Mouse (Mus musculus) megakaryocyte, adult 5-6 weeks (primary cell): ENCODE measurements around the gene Tmtc3. TPM values are rescaled to one million over a fixed set of nuclear protein-coding genes. Genes with fewer than 3 reads are reported as not detected.
"Not testable (repeated sequence)": the region's sequence is repeated elsewhere in the genome, so short reads cannot be mapped to it uniquely, and the experiment has no call there.

ENCODE experiments used
- ATAC-seq: 2 replicates; pipeline ENCODE4 v1.8.0; 2016; ENCODE audit warnings: mild to moderate bottlenecking, inconsistent platforms; ENCODE audit not compliant: poor library complexity, severe bottlenecking
- total RNA-seq, 2 experiments: library from RNA; stranded (forward) in 1 of 2; stranded (reverse) in 1 of 2; fragments of 153-499, 151-499 nt in 1 of 2; fragments of 221-1000, 200-1000 nt in 1 of 2; gene quantifications; 2 replicates each; pipeline versions ENCODE4 v1.2.3 to v1.2.4; 2015 to 2017

The Tmtc3 gene
- 13.1 and 19.0 TPM in 2 replicates for total RNA-seq (2015)
- 5.3 and 6.7 TPM in 2 replicates for total RNA-seq (2017)

DNA sequence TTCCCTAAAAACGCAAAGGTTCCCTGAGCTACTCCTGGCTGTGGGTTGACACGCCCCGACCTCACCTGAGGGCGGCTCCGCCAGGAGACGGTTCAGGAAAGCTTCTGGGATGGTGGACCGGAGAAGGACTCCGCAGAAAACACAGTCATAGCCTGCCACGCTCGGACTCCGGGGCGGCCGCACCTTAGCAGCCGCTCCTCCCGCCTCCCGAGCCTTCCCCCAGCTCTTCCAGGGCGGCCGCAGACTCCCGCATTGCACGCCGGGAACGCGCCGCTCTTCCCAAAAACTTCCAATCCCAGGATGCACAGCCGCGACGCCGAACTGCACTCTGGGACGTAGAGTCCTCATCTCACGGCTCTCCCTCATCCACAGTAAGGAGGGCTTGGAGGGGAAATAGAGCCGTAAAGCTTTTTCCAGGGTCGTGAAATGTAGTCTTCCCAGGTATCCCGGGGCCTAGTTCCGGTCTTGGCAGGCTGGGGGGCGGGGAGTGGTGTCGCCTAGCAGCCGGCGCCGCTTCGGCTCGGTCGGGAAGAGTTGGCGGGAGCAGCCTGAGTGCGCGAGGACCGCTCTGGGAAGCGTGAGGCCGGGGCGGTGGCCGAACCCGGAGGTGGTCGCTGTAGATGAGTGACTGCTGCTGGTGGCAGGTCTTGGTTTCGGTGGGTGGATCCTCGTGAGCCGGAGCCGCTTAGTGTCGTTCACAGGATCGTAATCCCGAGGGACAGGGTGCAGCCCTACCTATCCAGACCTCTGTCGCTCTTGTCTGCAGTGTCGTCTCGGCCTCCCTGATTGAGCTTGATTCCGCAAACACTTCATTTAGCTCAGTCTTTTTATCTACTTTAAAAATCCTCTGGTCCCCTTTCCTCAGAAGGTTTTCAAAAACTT, at the start of gene Tmtc3, which contains the start of gene Cep290:
Tmtc3 (minus strand) TSS at position 254 of the 882 bp plus-strand sequence.
Cep290 (plus strand) TSS at position 462 of the 882 bp plus-strand sequence.
- ATAC-seq: peak; percentile 88

DNA sequence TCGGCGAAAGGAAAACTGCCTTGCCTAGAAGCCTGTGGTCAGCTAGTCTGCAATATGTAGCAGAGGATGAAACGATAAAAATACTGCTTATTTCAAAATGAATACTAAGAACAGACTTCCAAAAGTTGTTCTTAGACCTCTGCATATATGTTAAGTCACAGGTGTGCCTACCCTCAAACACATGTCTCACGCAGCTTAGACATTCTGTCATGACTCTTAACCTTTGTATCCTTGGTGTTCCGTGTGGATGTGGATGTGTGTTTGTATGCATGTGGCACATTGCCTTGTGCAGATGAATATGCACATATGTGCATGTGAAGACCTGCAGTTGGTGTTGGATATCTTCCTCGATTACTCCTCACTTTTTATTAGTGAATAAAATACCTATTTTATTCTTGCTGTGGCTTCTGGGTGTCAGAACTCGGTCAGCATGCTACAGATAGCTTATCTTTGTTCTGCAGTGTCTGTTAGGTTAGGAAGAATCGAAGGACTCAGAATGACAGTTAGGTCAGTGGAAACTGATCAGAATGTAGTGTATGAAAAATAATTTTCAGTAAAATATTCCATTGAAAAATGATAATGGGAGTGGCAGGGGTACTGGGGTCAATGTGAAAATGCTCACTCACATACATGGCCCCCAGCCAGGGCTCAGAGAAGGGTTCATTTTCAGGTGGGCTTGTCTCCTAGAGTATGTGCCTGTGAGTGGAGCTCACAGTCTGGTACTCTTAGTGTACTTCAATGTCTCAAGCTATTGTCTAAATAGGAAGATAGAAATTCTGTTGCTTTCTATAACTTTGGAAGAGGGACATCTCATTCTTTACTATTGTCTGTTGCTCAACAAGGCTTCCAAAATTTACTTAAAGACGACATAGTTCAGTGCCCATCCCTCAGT, 37.6 kb upstream of the Tmtc3 start:
- ATAC-seq: no peak

DNA sequence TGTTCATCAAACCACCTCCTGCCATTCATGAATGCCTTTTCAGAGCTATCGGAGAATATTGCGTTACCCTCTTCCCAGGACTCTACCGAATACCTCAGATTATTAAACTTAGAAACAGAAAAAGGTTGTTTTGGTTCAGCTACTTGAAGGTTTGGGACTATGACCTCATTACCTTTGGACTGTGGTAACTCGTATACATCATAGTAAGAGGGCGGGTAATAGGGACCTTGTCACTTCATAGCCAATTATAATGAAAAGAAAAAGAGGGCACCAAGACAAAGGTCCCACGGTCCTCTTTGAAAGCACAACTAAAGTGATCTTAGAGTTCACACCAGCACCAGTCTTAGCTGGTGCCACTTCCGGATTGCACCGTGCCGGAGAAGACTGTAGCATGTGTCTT, 35.2 kb upstream of the Tmtc3 start:
- ATAC-seq: no peak

DNA sequence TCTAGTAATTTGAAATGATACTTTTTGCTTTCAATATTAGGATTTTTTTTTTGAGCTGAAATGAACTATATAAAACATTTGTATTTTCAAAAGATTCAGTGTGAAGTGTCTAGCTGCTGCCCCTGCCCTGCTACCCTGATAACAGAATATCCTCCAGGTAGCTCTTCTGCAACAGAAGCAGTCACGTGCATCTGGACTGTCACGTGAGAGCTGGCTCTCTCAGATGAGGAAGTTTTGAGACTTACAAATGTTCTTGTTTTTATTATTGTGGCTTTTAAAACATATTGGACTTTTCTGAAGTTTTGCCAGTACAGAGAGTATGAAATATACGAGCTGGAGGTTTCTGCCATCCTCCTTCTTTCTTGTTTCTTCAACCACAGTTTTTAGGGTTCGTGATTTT, 34.5 kb upstream of the Tmtc3 start:
- no peak for ATAC-seq

DNA sequence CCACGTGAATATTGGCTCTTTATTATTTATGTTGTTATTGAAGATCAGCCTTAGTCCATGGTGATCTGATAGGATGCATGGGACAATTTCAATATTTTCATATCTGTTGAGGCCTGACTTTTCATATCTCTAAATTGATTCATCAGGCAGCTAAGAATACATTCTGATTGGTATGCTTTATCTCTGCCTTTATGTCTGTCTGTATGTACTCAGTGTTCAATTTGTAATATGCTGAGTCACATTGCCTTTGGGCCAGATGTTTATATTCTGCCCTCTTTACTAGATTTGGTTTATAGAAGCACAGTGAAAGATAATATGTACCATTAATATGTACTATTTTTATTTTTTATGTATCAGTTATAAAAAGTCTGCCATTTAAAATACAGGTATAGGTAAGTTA, 21.0 kb upstream of the Tmtc3 start:
- no peak for ATAC-seq

DNA sequence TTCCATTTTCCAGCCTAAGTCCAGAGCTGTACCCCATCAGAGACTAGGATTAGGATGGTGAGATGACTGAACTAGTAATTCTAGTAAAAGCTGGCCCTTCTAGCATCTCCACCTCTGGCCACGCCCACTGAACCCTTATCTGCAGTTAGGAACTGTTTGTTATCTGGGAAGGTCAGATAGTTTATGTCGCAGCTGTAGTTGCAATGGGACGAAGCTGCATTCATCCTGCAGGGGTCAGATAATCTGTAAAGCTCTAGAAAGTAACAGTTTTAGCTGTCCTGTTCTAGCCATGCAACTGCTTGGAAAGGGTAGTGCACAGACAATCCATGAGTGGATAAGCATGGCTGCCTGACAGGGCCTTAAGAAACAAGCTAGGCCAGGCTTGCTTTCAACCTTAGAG, 11.2 kb upstream of the Tmtc3 start:
- ATAC-seq: peak; percentile 36; the same call in 1 of the 2 replicates

DNA sequence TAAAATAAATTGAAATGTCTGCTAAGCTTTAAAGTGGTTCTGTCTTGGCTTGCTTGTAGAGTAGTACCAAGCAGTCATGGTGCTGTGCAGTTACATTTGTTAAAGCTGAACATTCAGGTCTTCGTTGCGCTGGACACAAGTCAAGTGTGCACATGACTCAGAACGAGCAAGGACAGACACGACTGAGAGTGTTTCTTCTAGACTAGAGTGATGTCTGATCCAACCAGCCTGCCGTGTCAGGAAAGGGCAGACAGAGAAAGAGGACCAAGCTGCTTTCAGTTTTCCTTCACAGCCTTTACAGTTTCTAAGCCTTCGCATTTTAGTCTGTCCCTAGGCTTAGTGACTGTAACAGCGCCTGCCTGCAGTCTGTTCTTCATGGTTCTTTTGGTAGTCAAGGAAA, 4.8 kb upstream of the Tmtc3 start:
- ATAC-seq: no peak

DNA sequence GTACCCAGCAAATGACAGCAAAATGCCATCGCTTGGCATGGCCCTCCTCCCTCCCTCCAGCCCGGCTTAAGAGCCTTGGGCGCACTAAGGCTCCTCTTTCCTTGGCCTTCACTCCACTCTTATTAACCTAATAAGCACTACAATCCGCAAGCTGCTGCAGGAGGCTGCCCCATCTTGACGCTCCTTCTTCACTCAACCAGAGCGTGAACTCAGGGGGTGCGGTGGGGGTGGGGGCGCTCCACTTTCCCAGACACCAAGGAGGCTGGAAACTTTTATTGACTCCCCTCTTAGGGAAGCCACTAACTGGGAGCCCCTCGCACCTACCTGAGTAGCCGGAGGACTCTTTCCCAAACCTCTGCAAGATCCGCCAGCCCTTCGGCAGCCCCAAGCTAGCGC, 451 bp downstream of the Tmtc3 start:
- peak; percentile 30 for ATAC-seq

DNA sequence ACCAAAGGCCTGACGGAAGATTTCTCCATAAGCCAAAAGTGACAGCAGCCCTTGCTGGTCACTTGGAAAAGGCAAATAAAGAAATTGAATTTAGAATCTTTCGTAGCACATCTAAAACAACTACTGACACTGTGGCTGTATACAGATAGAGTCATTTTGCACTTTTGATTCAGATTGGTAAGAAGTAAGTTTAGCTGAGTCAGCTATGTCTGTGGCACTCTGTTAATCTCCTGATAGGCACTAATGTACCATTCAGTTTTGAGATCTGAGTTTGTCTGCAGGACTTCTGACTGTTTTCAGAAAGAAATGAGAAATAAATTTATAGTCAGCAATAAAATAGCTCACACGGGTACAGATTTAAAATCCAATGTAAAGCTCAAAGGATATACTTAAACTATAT, 7.6 kb downstream of the Tmtc3 start:
- no peak for ATAC-seq

DNA sequence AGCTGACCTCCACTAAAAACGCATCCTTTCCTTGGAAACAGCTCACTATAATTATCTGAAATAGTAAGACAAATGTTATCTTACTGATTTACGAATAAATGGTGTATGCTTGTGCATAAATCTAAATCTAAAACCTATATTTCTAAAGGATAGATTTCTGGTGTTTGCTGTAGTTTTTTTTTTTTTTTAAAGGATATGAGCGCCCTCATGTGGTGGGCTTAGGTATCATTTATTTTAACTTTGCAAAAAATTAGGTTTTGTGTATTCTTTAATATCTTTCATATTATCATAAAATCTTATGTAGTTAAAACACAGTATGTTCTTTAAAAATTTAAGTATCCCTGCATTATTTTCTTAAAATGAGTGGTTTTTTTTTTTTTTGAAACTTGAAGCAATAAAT, 12.1 kb downstream of the Tmtc3 start:
- ATAC-seq: no peak

DNA sequence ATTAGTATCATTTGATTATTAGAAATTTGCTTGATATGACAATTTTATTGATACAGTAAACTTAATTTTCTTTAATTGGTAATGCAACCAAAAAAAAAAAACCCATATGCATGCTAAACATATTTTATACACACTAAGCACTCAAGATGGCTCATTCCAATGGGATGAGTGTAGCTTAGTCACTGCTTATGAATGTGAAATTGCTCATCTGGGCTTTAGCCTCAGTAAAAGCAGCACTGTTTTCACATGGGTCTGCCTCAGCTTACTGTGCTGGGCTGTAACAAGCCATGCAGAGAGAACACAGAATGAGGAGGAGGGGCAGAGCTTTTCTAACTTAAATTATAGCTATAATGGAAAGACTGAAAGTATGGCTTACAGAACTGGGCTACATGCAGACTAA, 26.6 kb downstream of the Tmtc3 start:
- ATAC-seq: no peak

DNA sequence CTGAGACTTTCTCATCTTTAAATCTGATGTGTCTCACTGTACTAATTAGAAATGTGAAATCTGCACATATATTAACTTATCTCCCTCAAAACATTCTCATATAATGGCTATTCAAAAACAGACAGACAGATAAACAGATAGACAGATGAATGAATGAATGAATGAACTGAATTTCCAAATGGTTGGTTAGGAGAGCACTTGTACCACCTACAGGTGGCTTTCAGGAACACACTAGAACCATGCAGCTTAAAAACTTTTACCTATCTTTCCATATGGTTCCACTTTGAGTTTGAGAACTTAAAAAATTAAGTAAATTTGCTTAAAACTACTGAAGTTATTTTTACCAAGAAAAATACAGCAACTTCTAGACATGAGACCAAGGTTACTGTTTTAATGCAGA, 37.8 kb downstream of the Tmtc3 start:
- ATAC-seq: no peak

DNA sequence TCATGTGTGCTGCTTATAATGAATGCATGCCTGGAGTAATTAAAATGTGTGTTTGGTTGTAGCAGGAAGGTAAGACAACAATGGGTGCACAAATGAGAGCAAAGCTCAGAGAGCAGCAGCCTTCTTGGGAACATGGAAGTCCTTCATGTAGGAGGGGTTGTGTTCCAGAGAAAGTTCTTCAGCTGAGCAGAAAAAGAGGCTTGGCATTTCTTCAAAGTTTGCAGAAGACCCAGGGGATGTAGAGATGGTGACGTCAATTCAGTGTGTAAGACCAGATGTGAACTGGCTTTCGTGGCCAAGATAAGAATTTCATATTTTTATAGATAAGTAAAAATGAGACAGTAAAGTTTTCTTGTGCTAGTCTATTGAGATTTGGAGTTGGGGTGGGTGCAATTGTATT, 59.6 kb downstream of the Tmtc3 start:
- no peak for ATAC-seq

DNA sequence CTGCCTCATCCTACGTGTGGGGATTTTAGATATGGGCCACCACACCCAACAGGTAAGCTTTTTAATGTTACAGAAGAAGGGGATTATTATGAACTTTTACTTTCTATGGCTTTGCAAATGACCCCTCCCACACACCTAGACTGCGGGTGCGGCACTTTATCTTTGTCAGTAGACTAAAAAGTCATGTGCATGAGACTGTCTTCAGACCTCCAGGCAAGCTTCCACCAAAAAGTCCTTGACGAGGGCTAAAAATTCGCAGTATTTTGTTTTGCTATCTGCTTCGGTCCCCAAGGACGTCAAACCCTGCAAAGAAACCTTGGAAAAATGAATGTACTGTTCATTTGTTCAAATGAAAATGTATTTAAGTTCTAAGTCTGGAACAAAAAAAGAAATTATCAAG, 71.6 kb downstream of the Tmtc3 start:
- ATAC-seq: no peak

DNA sequence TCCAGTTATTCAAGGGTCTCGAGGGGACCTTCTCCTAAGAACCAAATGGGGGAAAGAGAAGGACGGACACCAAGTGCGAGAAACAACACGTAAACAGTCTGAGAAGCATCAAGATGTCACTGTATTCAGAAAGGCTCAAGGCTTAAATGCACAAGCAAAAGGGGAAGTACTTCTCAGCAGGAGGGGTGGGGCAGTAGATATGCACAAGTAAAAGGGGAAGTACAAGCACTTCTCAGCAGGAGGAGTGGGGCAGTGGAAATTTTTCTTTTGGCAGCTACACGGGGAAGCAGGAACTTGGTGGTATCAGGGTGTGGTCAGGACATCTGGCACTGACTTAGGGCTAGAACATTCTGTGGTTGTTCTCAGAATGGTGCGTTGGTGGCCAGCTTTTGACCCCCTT, 84.8 kb downstream of the Tmtc3 start:
- not testable (repeated sequence) for ATAC-seq

Other genes with a start within 250 kb of the Tmtc3 start
- gene Gm4301, start 151.7 kb downstream of the Tmtc3 start, total RNA-seq (2015): not detected in 2 replicates
- gene Gm4301, start 151.7 kb downstream of the Tmtc3 start, total RNA-seq (2017): not detected in 2 replicates
- not detected in 2 replicates for gene Gm4302, start 146.5 kb downstream of the Tmtc3 start, total RNA-seq (2015)
- gene Gm4302, start 146.5 kb downstream of the Tmtc3 start, total RNA-seq (2017): not detected in 2 replicates
- not detected in 2 replicates for gene Gm4303, start 141.4 kb downstream of the Tmtc3 start, total RNA-seq (2015)
- not detected in 2 replicates for gene Gm4303, start 141.4 kb downstream of the Tmtc3 start, total RNA-seq (2017)
- gene Gm4305, start 136.3 kb downstream of the Tmtc3 start, total RNA-seq (2015): not detected in 2 replicates
- not detected in 2 replicates for gene Gm4305, start 136.3 kb downstream of the Tmtc3 start, total RNA-seq (2017)
- not detected in 2 replicates for gene Gm4307, start 126.0 kb downstream of the Tmtc3 start, total RNA-seq (2015)
- not detected in 2 replicates for gene Gm4307, start 126.0 kb downstream of the Tmtc3 start, total RNA-seq (2017)
- not detected in 2 replicates for gene Gm4312, start 104.8 kb downstream of the Tmtc3 start, total RNA-seq (2015)
- not detected in 2 replicates for gene Gm4312, start 104.8 kb downstream of the Tmtc3 start, total RNA-seq (2017)
- gene Cep290, start 208 bp upstream of the Tmtc3 start, total RNA-seq (2015): 7.3 and 8.8 TPM in 2 replicates
- gene Cep290, start 208 bp upstream of the Tmtc3 start, total RNA-seq (2017): 6.6 and 13.0 TPM in 2 replicates
- 5.8 and 6.0 TPM in 2 replicates for gene 4930430F08Rik, start 103.1 kb upstream of the Tmtc3 start, total RNA-seq (2015)
- gene 4930430F08Rik, start 103.1 kb upstream of the Tmtc3 start, total RNA-seq (2017): 4.2 and 8.6 TPM in 2 replicates
- not detected in 2 replicates for gene 1700017N19Rik, start 103.1 kb upstream of the Tmtc3 start, total RNA-seq (2015)
- gene 1700017N19Rik, start 103.1 kb upstream of the Tmtc3 start, total RNA-seq (2017): not detected in 2 replicates